Mouse (Mus musculus) small intestine, adult 2 months (tissue): Measurements from ENCODE around the gene Nkx2-3.

Experiments
- CTCF ChIP-seq: fragments of 200-500 bp; IDR thresholded peaks from 2 replicates; pipeline ENCODE4 v1.5.1; 2012; ENCODE audit warnings: low read depth, mild to moderate bottlenecking, control low read depth, inconsistent platforms, low read length, moderate library complexity, mixed read lengths; ENCODE audit not compliant: insufficient replicate concordance, insufficient read length; ENCODE audit errors: extremely low read depth
- POLR2A ChIP-seq: fragments of 200-500 bp; IDR thresholded peaks from 2 replicates; pipeline ENCODE4 v1.6.1; 2012; ENCODE audit warnings: low read depth, mild to moderate bottlenecking, control low read depth, inconsistent platforms, low read length, moderate library complexity

GRCm38 (mm10) chr19:43569133-43569532 lies 43.0 kb upstream of the Nkx2-3 start:
- no peak for TF ChIP-seq POLR2A
- TF ChIP-seq CTCF, result no peak
